Mouse (Mus musculus): ENCODE data around the gene Nrxn3. TPM values are rescaled to one million over a fixed set of nuclear protein-coding genes. Genes with fewer than 3 reads are reported as not detected.

Nrxn3 gene
- total RNA-seq, 2 experiments from 2014 or later: 0.05 TPM; not detected in 1

- DNase-seq: no peak
Measured at GRCm38 (mm10) chr12:90142011-90142410, 1419.3 kb downstream of the Nrxn3 start.

- no peak for DNase-seq
Measured at GRCm38 (mm10) chr12:90144247-90144646, 1421.6 kb downstream of the Nrxn3 start.

GRCm38 (mm10) chr12:90158131-90158772 is 1435.6 kb downstream of the Nrxn3 start:
- no peak for DNase-seq

- DNase-seq: no peak
Measured at GRCm38 (mm10) chr12:90159911-90160310, 1437.2 kb downstream of the Nrxn3 start.

- DNase-seq: no peak
Measured at GRCm38 (mm10) chr12:90166118-90166517, 1443.4 kb downstream of the Nrxn3 start.

- no peak for DNase-seq
Measured at GRCm38 (mm10) chr12:90181566-90181965, 1458.9 kb downstream of the Nrxn3 start.

- DNase-seq: no peak
Measured at GRCm38 (mm10) chr12:90183021-90183420, 1460.3 kb downstream of the Nrxn3 start.

GRCm38 (mm10) chr12:90196161-90196560 is 1473.5 kb downstream of the Nrxn3 start:
- DNase-seq: no peak

GRCm38 (mm10) chr12:90197994-90198393 is 1475.3 kb downstream of the Nrxn3 start:
- DNase-seq: no peak

- no peak for DNase-seq
Measured at GRCm38 (mm10) chr12:90202501-90202900, 1479.8 kb downstream of the Nrxn3 start.

GRCm38 (mm10) chr12:90211410-90211809 is 1488.7 kb downstream of the Nrxn3 start:
- DNase-seq: no peak

- no peak for DNase-seq
Measured at GRCm38 (mm10) chr12:90217060-90217459, 1494.4 kb downstream of the Nrxn3 start.

GRCm38 (mm10) chr12:90229062-90229461 is 1506.4 kb downstream of the Nrxn3 start:
- no peak for DNase-seq

GRCm38 (mm10) chr12:90236093-90236492 is 1513.4 kb downstream of the Nrxn3 start:
- DNase-seq: no peak

- no peak for DNase-seq
Measured at GRCm38 (mm10) chr12:90260301-90260700, 1537.6 kb downstream of the Nrxn3 start.

GRCm38 (mm10) chr12:90268111-90268510 is 1545.4 kb downstream of the Nrxn3 start:
- DNase-seq: no peak

GRCm38 (mm10) chr12:90270763-90271379 is 1548.2 kb downstream of the Nrxn3 start:
- no peak for DNase-seq

GRCm38 (mm10) chr12:90274621-90275236 is 1552.1 kb downstream of the Nrxn3 start:
- DNase-seq: no peak

GRCm38 (mm10) chr12:90281236-90281635 is 1558.6 kb downstream of the Nrxn3 start:
- DNase-seq: no peak

GRCm38 (mm10) chr12:90283022-90283421 is 1560.3 kb downstream of the Nrxn3 start:
- DNase-seq: no peak

GRCm38 (mm10) chr12:90302671-90303070 is 1580.0 kb downstream of the Nrxn3 start:
- DNase-seq: no peak

- DNase-seq: no peak
Measured at GRCm38 (mm10) chr12:90331806-90332205, 1609.1 kb downstream of the Nrxn3 start.

GRCm38 (mm10) chr12:90332459-90332858 is 1609.8 kb downstream of the Nrxn3 start:
- DNase-seq: no peak
